In the genomic region with DNA sequence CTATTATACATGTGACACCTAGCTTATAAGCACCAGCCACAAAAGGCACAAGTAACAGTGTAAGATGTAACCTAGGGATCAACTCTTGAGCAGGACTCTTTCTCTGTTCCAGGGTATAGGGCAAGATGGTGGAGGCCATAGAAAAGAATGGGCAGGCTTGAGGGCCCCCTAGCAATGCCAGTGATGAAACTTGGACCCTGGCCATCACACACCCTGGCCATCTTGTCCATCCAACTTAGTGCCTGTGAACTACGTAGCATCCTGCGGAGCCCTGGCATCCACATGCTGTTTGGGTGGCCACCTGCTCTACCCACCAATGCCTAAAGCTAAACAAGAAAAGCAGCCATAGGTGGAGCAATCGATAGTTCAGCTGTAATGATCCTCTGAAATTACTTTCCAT, we compare ENCODE assay signal across 16 mouse cellular contexts.
"Had no signal": no experiment of that assay in that cellular context is flagged by ENCODE, and none has a peak within 500 bp of the region (broad histone marks: within the 10 kb centered on the region; RNA-seq: fewer than 3 reads in every experiment).

No protein-coding gene starts in this region.

- DNase-seq: heart, postnatal 10 days; heart, postnatal 14 days; heart, postnatal 36 days; heart, postnatal 4 days; kidney, adult 11 months; kidney, adult 18-20 months; kidney, adult 2 months; kidney, adult 8-10 months; kidney, adult 9 months; kidney, postnatal 10 days; kidney, postnatal 14 days; kidney, postnatal 25 days; kidney, postnatal 36 days; kidney, postnatal 4 days; layer of hippocampus, adult 9-11 months; layer of hippocampus, postnatal 36 days had no signal
